Mouse (Mus musculus): ENCODE data around the gene Kcnk13.

DNA sequence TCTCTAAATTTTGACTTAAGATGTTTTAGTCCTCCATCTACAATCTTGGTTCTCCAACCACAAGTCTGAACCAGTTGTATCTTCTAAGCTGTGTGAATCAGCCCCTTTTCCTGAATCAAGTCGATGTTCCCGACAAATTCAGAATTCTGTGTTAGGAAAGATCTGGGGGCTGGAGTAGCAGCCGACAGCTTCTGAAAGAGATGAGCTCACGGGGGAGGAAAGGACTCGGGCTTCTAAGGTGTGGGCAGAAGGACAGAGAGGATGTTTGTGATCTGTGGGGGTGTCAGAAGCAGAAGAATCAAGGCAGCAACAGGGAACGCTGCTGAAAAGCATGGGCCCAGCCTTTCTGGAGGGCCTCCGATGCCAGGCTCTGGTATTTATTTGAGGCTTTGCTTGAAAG is 36.0 kb upstream of the Kcnk13 start:
- TF ChIP-seq CTCF (IDR thresholded peaks at IDR 0.05; ENCODE audit: borderline replicate concordance, insufficient read depth, low read depth, low read length) (no peak), POLR2A (IDR thresholded peaks at IDR 0.05; ENCODE audit: borderline replicate concordance, insufficient read depth, low read length) (no peak)
